Mouse (Mus musculus) left cerebral cortex, postnatal 14 days (tissue): ENCODE results near the gene Nkx3-2. TPM values are rescaled to one million over a fixed set of nuclear protein-coding genes. Genes with fewer than 3 reads are reported as not detected.

Experiments
- DNase-seq, 2 experiments: peaks; one replicate each; pipeline ENCODE4 v3.0.0; 2021 to 2022; ENCODE audit warnings: low spot score in 2 of 2, mixed read lengths in 1 of 2
- intact Hi-C: fragments of 180-260 bp; cut with DNase I; formaldehyde crosslinking; loops from one replicate; pipeline ENCODE4 v1.15.1; 2025
- total RNA-seq, 2 experiments: library from RNA; stranded (reverse); gene quantifications; 2 replicates each; pipeline ENCODE4 v1.2.3; 2021

The Nkx3-2 gene
- total RNA-seq, 2 experiments from 2014 or later, result not detected

DNA sequence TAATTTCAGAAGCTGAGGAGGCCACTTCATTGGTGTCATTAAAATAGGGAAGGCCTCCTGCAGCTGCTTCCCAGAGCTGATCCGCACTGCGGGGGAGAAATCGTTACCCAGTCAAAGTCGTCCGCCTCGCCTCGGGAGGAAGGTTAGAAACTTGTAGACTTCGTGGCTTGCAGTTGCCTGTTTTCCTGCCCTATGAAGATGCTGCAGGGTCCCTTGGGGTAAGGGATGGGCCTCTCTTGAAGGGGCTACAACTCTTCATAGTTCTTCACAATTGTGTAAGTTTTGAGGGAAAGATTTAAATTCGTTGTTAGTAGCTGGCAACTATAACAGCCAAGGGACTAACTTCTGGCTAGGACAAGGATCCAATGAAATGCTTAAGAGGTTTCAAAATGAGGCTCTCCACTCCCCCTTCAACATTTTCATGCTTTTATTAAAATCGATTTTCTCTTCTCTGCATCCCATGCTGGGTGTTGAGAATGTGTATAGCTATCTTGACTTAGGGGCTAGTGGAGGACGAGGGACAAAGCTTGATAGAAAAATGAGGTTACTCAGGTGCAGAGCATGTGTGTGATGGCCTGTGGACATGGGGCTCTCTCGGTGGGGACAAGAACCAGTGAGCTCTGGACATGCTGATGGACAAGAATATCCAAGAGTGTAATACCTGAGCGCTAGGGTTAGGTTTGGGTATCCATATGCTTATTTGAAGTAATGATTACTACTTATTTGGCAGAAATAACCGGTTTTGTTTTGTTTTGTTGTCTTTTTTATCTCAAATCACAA lies 1.5 kb upstream of the Nkx3-2 start:
- intact Hi-C loops, result no loop called here
- no peak for DNase-seq

DNA sequence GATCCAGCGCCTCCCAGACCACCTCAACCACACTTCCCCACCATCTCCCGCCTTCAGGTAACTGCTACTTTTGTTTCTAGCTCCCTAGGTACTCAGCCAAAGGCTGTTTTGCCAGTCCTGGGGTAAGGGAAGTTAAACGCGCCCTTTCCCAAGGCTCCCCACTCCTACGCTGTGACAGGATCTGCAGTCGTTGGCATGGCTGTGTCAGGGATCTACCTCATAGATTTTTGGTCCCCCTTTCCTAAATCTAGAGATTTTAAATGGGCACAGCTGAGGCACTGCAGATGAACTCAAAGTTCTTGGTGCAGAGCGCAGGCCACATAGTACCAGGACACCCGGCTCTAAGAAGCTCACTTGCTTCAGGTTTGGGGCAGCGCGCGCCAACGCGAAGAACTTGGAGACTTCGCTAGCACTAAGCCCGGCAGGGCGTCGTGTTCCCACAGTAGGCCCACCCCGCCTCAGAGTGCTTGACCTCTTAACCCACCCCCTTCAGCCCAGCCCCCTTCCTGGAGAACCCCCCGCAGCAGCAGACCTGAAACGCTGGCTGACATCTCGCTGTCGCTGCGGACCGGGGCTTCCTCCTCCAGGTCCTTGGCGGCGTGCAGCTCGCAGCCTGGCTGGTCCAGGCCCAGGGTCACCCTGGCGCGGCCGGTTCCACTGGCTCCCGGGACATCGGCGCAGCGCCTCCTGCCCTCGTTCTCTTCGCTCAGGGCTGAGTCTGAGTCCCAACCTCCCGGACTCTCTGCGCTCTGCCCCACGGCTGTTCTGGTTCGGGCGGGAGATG lies 1.2 kb downstream of the Nkx3-2 start:
- DNase-seq, result no peak
- intact Hi-C loops, result no loop called here

DNA sequence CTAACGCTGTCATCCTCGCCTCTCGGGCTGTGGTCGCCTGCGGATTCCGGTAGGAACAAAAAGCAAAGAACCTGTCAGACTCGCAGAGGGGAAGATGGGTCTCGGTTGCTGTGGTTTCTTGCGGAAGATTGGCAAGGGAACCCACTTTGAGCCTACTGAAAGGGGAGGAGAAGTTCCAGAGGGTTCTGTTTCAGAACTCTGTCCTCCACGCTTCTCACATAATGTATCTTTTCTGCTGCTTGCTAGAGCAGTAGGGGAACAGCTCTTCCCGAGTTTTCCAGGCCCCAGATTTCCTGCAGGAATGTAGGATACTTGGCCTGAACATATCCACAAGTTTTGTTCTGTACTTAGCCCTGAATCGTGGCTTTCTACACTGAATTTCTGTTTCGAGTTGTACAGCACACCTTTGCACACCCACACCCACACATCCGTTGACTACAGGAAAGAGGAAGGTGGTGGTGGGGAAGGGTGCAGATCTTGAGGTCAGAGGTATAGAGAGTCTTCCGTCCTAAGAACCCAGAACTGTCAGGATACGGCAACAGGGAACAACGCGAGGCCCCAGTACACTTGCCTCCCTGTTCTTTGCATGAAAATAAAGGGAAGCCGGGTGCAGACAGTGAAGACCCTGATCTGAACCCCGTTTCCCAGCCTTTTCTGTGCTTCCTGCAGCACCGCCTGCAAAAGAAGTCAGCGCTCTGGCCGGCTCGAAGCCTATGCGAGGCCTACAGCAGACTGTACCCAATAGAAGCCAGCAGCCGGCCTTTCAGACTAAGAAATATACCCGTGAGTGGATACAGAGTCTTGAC lies 2.0 kb downstream of the Nkx3-2 start:
- DNase-seq, result no peak
- intact Hi-C loops, result no loop called here

DNA sequence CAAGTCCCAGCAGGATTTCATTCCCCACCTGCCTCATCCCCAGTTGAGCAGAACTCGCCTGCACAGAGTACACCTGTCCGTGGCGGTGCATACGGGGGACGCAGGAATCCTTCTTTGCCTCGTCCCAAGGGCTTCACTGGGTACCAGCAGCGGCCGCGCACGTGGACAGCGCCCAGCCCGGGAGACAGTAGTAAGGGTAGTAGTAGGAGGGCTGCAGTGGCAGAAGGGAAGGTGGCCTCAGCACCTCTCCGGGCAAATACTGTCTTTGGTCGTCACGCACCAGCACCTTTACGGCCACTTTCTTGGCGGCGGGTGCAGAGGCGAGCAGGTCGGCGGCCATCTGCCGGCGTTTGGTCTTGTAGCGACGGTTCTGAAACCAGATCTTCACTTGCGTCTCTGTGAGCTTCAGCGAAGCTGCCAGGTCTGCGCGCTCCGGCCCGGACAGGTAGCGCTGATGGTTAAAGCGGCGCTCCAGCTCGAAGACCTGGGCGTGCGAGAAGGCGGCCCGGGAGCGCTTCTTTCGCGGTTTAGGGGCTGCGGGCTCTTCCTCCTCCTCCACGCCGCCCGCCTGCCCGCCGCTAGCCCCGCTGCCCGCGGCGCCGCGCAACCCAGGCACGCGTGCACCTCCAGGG lies 2.7 kb downstream of the Nkx3-2 start:
- no peak for DNase-seq
- intact Hi-C loops, result no loop called here

DNA sequence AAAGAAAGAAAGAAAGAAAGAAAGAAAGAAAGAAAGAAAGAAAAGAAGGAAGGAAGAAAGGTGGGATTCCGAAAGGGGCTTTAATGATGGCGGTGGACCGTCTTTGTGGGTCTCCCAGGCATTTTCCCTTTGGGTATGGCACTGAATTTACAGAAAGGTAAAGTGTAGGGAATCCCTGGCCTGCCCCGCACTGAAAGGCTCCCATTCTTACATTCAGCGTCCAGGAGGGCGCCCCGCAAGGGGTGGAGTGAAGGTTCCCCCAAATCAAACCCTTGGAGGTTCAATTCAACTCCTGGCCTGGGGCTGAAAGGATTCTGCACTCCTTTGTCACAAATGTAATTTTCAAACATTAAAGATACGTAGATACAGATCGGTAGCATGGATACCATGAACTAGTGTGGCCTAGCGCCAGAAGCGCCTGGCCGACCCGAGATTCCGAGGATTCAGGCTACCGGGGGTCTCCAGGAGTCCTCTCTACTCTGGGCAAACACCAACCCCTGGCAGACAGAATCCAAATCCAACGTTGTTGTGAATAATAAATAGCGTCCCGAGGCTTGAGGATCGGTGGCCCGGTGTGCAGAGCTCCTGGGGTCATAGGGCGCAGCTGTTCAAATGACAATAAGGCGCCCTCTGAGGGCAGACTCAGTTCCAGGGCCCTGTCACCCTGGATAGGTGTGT lies 3.3 kb downstream of the Nkx3-2 start:
- intact Hi-C loops, result no loop called here
- no peak for DNase-seq

- DNase-seq, result no peak
- intact Hi-C loops, result no loop called here
Observed at GRCm38 (mm10) chr5:41760071-41760470, 4.2 kb downstream of the Nkx3-2 start.

- intact Hi-C loops, result no loop called here
Observed at GRCm38 (mm10) chr5:41758671-41759639, 5.3 kb downstream of the Nkx3-2 start.

DNA sequence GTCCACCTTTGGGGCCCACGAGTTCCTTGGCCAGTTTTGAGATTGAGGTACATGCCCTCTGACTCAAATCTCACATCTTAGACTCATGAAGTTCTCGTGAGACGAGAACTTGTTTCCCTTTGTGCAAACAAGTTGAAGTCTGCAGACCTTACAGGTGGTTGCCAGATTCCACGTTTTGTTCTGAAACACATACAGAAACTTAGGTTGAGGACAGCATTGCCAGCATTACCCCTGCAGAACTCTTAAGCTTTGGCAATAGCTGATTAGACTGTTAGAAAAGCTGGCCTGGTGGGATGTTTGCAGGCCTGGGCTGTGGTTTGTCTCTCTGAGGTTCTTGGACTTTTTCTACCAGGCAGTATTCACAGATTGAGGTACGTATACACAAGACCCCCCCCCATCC lies 7.0 kb downstream of the Nkx3-2 start:
- DNase-seq, result no peak
- intact Hi-C loops, result no loop called here

More at GRCm38 (mm10) chr5:41758671-41759639, 5.3 kb downstream of the Nkx3-2 start:
- no peak for DNase-seq

DNA sequence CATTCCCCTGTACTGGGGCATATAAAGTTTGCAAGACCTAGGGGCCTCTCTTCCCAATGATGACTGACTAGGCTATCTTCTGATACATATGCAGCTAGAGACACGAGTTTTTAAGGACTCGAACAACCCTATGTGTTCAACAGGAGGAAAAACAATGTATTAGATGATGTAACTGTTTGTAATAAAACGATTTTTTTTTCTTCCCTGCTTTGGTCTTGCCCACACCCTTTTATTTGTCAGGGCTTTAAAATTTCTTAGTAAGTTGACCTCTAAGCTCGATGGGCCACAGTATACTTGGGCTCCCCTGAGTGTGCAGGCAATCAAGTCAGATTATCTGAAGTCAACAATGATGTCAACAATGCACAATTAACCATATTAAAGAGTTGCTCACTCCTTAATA lies 7.9 kb downstream of the Nkx3-2 start:
- DNase-seq, result no peak
- intact Hi-C loops, result no loop called here

GRCm38 (mm10) chr5:41755373-41755960 lies 8.8 kb downstream of the Nkx3-2 start:
- intact Hi-C loops, result no loop called here
- DNase-seq, result no peak

DNA sequence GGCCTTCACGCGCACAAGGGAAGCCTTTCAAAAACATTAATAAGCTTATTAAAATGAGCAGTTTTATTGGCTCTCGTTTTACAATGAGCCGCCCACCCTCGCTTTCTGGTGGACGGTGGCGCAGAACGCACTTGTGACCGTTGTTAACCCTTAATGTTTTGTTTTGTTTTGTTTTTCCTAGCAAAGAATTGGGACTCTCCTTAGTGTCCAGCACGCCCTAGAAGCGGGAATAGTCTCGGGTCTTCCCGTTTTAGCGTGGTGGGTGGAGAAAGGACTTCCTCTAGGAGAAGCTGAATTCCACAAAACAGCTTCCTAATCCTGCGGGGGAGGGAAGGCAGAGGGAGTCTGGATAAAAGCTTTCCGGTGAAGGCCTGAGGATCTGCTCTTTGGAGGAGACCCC lies 9.5 kb downstream of the Nkx3-2 start:
- intact Hi-C loops, result no loop called here
- DNase-seq, result no peak

DNA sequence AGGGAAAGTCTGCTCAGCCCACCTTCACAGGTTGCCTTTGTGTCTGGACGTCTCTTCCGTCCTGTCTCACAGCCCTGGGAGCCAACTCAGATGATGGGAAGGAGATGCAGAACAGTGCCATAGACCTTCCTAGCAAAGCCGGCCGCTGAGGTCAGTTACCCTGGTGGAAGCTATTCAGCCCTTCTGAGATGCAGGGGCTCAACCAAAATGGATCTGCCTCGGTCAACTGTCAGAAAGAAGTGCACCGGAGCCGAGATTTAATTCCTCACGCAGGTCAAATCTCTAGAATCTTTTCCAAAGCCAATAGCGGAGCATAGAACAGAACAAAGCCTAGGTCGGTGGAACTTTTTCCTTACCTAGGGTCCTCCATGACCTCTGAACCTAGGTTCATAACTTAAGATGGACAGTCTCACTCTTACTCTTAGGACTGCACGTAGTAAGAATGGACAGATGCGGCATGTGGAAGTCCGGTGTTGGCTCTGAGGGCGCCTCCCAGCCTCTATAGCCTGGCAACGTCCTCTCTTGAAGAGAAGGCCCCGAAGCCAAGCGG lies 10.0 kb downstream of the Nkx3-2 start:
- DNase-seq, result no peak
- intact Hi-C loops, result no loop called here

GRCm38 (mm10) chr5:41752721-41753120 lies 11.6 kb downstream of the Nkx3-2 start:
- no peak for DNase-seq
- intact Hi-C loops, result no loop called here

- intact Hi-C loops, result no loop called here
- DNase-seq, result no peak
Observed at GRCm38 (mm10) chr5:41744898-41745780, 19.2 kb downstream of the Nkx3-2 start.

GRCm38 (mm10) chr5:41744234-41744633 lies 20.1 kb downstream of the Nkx3-2 start:
- intact Hi-C loops, result no loop called here
- DNase-seq, result no peak

GRCm38 (mm10) chr5:41738817-41739216 lies 25.5 kb downstream of the Nkx3-2 start:
- intact Hi-C loops, result no loop called here
- no peak for DNase-seq
